Mouse (Mus musculus) CD8-positive naive resting alpha-beta T cell, adult 2 months (primary cell): Measurements from ENCODE around the gene Alg9.

Experiments used
- DNase-seq, 2 experiments: peaks; one replicate each; pipeline ENCODE4 v3.0.0; 2022; ENCODE audit warnings: low read depth in 2 of 2, low spot score in 2 of 2

The Alg9 gene

DNA sequence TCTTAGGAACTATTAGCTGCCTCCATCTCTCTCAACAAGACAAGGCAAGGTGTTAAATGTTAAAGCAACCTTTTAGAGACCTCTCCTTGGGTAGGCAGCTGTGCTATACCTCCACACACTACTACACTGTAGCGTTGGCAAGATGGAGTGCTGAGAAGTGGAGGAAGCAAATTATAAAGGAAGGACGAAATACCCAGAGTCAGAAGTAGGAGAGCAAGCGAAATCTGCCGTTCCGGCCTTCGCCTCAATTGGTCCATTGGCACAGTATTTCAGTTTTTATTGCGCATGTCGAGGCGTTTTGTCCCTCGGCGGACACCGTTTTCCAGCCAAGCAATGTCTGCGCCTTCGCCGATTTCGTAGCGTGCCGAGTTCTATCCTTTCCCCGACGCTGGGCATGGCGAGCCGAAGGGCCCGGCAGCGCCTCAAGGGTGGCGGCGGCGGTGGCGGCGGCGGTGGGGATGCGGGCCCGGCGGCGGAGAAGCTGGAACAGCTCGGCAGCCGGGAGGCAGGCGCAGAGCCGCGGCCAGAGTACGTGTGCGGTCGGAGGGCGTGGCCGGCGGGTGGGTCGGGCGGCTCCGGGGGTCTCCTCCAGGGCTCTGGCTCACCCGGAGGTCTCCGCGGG, at the start of gene Alg9, which contains the start of gene 1110032A03Rik:
Gene Alg9, plus strand, starts transcription at position 29 of the 622 bp plus-strand sequence.
Gene 1110032A03Rik, minus strand, starts transcription at position 530 of the 622 bp plus-strand sequence.
- DNase-seq, result peak; percentile 68 to 80

GRCm38 (mm10) chr9:50725921-50726590, 48.8 kb upstream of the Alg9 start:
- no peak for DNase-seq

- no peak for DNase-seq
Observed at GRCm38 (mm10) chr9:50727171-50727924, 47.5 kb upstream of the Alg9 start.

GRCm38 (mm10) chr9:50727925-50728651, 46.7 kb upstream of the Alg9 start:
- peak in 1 of 2 experiments; percentile 5 for DNase-seq

- DNase-seq, result no peak
Observed at GRCm38 (mm10) chr9:50729600-50729999, 45.2 kb upstream of the Alg9 start.

DNA sequence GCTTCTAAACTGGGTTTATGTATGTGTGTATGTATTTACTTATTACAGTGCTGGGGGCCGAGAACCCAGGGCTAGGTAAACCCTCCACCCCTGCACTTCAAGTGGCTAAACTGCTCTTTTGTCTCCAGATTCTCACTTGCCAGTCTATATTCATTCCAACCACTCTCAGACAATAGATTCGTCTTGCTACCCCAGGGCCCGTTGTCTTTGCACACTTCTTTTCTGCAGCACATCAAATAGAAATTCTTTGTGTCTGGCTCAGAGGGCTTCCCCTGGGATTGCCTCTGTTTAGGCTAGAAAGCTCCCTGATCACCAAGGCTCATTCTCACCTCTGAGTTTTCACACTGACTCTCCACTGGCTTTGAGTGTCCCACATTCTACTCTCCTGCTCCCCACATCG, 42.3 kb upstream of the Alg9 start:
- no peak for DNase-seq

DNA sequence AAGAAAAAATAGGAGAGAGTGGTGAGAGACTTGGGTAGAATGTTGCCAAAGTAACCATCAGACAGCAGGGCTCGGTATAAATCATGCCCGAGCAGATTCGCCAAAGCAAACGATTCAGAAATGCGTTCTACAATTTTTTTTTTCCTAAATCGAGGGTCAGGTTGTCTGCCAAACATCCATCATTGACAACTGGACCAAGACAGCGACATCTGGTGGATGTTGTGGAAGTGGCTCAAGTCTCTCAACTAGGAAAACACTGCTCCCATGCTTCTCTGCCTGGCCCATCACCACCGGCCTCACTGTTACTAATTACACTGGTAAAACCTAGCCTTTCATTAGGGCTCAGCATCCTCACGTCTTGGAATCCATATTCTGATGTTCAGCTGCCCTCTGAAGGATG, 39.8 kb upstream of the Alg9 start:
- no peak for DNase-seq

DNA sequence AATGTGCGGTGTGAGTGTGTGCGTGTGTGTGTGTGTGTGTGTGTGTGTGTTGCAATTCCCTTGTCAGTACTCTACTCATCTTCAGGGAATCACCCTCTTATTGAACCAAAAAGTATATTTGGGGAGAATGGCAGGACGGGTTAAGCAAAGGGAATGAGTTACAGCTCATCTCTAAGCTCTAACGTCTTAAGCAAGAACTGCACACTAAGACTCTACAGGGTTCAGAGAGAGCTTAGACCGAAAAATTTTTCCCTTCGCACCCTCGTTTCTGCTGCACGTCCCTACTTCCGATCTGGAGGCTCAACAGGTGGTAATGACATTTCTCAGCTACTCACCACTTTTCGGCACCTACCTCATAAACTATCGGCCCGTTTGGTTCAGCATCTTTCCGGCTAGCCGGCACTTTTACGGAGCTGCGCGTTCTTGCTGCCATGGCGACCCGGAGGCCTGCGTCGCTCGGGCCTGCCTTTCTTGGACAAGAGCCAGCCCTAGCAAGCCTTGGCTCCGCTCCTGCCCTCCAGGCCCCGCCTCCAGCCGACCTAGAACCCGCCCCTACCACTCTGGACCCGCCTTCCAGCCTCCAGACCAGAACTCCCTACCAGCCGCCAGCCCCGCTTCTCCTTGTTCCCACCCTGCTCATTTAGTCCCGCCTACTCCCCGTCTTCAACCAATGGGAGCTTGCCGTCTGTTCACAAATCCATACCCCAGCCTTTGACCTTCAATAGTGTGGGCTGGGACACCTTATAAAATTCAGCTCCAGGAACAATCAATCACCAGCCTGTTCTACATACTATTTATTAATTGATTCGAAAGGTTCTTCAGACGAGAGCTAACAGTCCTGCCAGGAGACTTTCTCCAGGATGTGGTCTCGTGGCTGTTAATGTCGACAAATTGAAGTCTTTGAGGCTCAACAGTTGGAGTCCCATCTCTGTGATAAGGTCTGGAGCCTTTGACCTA, 35.6 kb upstream of the Alg9 start, which contains the start of gene Dixdc1:
Gene Dixdc1, minus strand, starts transcription at position 604 of the 957 bp plus-strand sequence.
- DNase-seq, result peak; percentile 60 to 76

DNA sequence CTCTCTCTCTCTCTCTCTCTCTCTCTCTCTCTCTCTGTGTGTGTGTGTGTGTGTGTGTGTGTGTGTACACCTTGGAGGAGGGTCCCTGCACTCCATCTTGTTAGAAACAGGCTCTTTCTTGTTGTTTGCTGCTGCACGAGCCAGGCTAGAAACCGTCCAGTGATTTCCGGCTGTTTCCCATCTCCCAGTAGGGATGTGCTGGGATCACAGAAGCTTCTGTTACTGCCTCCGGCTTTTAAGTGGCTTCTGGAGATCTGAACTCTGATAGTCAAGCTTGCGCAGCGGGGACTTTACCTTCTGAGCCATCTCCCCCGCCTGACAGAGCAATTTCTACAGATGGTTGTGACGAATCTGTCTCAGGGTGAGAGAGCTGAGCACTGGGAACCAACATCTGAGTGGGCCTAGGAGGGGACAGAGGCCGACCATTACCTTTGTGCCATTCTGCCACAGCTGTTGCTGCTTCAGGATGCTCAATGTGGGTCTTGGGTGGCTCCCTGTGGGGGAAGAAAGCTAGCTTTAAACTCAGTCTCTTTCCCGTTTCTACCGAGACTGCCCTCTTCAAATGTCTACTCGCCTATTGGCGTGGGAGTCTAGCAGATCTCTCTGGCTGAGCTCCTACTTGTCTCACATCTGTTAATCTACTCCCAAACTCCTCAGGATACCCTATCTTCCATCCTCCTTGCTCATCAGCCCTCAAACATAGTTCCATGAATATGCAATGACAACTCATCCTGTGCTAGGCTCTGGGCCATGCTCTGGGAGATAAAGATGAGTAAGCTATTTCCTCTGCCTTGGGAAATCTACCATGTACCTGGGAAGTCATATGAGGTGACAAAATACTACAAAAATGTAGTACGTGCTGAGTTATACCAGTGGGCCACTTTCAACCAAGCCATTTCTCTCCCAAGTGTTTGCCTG, 33.7 kb upstream of the Alg9 start:
- no peak for DNase-seq

DNA sequence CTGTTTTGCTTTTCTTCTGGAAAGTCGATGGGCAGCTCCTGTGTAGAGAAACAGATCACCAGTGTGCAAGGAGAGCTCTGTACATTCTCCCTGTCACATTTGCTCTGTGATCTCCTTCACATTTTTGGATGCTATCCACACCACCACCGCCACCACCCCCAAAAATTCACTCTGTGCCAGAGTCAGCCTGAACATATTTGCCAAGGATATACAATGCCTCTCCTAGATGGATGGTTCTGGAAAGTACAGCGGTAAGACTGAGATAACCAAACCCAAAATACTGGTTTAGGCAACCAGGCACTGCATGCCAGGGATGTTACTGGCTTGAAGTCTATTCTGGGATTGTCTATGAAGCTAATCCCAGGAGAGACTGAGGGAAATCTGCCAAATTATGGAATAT, 32.6 kb upstream of the Alg9 start:
- DNase-seq, result no peak

DNA sequence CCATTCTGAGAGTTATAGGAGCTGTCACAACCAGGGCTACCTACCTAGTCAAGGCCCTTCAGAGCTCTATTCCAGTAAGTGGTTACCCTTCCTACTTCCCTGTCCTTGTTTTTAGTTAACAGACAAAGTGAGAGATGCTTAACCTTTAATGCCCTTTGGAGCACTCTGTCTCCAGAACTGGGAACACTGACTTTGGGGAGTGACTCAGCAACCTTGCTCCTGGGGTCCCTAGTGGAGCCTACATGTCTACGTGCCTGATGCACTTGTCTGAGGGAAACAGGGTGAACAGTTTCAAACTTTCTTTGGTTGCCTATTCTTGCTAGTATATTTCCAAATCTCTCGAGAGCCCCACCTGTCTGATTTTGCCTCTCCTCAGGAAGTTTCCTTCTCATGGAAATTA, 32.1 kb upstream of the Alg9 start:
- no peak for DNase-seq

DNA sequence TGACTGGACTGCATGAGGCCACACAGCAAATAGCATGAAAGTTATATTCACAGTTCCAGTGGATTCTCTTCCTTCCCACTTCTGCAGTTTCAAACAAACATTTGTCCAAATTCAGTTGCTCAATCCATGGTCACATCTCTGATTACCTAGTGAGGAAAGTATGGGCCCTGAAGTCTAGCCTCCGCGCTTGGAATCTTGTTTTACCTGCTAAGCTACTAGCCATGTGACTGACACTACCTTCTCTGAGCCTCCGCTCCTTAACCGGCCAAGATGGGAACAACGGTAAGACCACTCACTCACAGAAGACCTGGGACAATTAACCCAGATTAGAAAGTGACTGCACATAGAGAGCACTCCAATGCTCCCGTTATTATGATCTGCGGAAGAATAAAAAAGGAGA, 29.0 kb upstream of the Alg9 start:
- DNase-seq, result no peak

DNA sequence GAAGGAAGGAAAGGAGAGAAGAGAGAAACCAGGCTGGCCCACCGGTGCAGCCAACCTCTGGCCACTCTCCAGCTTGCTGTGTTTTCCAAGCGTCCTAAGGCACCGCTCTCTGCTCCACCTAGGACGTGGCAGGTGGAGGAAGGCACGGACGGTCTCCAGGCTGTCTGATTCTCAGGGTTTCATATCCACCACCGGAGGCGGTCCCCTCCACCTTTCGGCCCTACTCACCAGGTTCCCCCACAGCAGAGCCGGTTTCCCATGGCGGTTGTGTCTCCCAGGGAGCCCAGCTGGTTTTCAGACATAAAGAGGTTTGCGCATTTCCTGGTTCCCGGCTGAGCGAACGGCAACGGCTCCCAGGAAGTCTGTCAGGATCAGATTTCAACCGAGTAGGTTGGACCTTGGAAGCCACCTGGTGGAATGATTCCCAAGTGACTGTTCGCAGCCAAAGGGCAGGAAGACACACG, 28.6 kb upstream of the Alg9 start, which contains the start of gene 2310030G06Rik:
Gene 2310030G06Rik, minus strand, starts transcription at position 323 of the 464 bp plus-strand sequence.
- no peak for DNase-seq

DNA sequence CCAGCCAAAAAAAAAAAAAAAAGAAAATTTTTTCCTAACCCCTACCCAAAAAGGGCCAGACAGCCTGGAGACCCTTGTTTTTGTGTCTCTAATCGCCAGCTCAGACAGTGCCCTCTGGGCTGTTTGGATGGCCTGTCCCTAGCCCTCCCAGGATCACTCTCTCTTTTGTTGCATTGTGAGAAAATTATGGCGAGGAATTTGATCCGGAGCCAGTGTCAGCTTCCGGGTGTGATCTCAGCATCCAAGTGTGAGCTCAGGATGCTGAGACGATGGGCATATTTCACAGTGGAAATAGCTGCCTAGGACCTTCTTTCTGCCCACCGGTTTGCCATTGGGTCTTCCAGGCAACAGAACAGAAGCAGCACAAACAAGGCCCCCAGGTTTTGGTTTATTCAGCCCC, 24.1 kb upstream of the Alg9 start:
- DNase-seq, result no peak

GRCm38 (mm10) chr9:50751323-50751722, 23.5 kb upstream of the Alg9 start, which contains the start of gene Cryab:
Cryab (plus strand) TSS chr9:50751325.
- DNase-seq, result no peak

DNA sequence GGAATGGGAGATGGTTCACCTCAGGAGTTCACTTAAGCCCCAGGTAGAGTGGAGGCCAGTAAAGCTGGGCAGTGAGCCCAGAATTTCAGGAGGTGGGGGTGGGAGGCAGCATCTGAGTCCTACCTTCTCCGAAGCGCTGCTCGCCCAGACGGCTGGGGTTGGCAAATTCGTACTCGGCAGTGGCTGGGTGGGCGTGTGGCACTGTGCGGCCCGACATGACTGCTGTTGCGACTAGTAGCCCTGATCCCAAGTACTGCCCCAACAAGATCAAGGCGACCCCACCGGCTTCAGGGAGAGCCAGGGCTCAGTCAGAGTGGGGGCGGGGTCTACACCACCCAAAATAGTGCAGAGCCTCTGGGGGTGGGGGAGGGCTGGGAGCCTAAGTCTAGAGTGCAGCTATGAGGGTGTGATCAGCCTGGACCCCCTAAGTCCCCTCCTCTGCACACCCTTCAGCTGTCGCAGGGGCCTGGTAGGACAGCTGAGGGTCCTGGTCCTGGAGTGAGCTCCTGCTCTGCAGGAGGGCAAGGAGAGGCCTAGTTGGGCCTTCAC, 22.7 kb upstream of the Alg9 start, which contains the start of gene Hspb2:
Gene Hspb2, minus strand, starts transcription at position 301 of the 549 bp plus-strand sequence.
- no peak for DNase-seq

DNA sequence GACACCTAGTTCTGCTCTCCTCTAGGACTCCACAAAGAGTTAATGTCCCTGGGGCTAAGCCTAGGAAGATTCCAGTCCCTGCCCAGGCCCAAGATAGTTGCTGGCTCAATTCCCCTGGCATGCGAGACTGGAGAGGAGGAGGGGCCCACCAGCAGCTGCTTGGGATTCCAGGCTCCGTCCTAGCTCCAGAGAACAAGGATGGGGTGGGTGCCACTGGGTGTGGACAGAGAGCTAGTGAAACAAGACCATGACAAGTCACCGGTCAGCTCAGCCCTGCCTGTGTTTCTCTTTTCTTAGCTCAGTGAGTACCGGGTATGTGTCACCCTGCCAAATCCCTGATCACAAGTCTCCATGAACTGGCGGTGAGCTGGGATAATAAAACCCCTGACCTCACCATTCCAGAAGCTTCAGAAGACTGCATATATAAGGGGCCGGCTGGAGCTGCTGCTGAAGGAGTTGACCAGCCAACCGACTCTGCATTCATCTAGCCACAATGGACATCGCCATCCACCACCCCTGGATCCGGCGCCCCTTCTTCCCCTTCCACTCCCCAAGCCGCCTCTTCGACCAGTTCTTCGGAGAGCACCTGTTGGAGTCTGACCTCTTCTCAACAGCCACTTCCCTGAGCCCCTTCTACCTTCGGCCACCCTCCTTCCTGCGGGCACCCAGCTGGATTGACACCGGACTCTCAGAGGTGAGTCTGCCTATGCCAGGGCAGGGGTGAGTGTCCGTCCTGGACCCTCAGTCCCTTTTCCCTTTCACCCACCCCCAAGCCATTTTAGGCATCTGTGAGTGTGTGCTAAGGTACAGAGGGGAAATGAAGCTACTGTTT, 21.8 kb upstream of the Alg9 start:
- no peak for DNase-seq

DNA sequence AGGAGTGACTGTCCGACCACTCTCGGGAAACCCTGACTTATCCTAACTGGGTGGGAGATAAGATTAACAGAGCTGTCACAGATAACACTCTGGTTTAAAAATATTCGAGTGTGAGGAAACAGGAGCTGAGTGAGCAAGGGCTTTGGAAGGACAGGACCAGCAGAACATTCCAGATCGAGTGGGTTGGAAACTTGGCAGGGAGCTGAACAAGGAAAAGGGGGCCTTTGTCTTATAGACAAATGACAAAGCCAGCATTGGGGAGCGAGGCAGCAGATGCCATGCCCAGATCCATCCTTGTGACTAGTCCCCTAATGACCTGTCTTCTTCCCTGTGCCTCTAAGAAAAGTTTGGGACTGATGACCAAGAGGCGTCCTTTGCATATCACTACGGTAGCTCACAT, 20.9 kb upstream of the Alg9 start:
- DNase-seq, result no peak
